Mouse (Mus musculus): ENCODE data around the gene Ttc27.

Ttc27 gene

DNA sequence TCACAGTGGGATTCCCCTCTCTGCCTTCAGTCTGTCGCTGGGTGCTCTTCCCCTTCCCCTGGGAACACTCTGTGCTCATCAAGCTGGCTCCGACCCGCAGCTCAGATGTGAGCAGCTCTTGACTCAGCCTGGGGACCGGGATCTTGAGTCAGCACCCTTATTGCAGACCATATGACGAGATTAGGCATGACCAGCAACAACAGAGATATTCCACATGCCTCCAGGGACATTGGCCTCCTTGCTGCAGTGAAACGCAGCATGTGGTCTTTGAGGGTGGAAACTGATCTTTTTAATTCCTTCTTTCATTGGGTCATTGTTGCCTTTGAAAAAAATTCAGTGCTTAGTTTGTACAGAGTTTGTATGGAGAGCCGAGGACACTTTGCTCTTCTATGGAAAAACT is 169.5 kb downstream of the Ttc27 start:
- DNase-seq (ENCODE audit: low spot score): no peak

DNA sequence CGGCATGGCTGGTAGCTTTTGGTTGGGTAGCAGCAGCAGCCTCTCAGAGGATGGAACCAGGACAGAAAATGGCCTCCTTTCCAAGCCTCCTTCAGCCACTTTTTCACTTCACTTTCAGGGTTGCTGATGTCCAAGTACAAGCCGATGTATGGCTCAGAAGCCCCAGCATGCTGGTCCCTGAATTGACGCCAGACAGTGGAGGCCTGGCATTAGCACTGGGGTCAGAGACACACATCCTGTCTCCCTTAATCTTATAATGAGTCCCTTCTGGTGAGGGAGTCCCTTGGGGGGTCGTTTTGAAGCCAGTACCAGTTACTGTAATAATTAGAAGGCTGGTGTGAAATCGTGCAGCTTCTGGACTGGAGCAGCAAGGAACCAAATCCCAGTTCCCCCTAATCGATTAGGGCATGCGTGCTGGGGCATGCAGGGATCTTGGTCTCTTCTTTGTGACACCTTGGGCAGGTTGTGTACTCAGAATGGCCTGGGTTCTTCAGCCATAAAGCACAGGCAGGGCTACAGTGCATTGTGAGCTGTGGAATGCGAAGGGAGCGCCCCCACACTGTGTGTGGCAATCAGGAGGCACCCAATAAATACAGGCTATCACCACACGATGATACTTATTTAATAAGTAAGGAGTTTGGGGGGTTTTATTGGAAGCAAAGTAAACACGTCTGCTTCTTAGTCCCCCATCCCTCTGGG is 171.5 kb downstream of the Ttc27 start:
- DNase-seq (ENCODE audit: low spot score): no peak

DNA sequence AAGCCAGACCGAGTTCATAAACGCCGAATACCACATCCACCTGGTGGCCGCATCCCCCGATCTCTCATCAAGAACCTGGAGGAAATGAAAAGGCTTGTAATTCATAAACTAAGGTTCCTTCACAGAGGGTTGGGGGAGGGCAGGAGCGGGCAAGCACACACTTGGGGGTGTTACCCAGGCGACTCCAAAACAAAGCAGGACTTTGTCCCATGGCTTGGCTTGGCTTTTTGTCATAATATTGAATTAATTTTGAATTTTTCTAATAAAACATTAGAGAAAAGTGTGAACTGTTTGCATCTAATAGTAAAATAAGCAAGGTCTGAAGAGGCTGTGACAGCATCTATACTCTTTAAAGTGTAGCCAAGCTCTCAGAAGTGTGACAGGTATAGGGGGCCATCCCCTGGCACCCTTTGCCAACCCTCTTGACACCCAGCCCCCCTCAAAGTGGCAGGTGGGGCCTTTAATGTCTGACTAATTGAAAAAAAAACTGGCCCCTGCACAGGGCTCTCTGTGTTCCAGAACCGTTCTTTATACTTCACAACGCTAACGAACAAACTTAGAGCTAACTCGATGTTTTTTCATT is 172.1 kb downstream of the Ttc27 start:
- no peak for DNase-seq (ENCODE audit: low spot score)

DNA sequence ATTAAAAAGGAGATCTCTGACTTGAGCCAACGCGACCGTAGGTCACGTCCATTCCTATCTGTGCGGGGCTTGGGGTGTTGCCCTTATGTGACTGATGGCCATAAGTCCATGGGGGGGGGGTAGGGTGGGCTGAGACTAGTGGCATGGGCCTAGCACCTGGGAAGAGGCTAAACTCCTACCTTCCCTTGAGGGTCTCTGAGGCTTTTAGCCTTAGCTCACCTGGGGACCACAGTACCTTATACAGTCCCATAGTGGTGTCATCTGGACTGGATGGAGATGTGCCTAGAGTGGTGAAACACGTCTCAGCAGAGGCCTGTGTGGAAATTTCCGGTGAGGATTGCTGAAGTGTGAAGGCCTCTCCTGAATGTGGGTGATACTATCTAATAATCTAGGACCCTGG is 184.9 kb downstream of the Ttc27 start:
- no peak for DNase-seq (ENCODE audit: low spot score)

DNA sequence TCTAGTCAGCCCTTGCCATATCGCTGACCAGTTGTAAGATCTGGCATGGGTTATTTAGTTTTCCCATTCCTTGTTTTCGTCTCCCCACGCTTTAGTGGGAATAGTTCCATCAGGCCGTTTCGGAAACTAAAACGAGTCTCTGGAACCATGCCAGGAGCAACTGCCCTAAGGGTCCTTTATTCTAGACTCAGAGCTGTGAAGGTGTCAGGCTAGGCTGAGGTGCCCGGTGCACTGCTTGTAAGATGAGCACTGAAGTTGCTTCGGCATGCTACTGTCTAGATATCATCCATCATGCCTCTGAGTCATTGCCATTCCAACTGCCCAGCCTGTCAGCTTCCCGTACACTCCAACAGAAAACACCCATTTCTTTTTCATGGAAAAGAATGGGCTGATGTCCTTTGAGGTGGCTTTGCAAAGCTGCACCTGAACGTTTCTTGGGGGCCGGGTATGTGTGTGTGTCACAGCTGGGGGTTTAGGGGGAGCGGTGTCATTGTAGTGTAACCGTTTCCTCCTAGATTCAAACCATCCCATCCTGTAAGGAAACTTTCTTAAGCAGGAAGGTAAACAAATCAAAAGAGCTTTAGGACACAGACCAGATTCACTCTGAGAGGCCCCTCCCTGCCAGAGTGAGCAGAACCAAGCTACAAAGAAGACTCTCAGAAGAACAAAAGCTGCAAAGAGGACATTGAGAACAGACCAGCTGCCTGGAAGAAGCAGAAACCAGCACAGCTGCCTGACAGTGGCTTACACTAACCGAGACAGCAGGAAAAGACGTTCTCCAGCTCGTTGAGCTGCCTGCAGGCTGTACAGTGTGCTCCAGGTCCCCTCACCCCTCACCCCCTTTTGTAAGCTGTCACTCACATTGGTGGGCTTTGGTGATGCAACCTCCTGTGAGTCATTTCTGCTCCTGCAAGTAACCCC is 186.1 kb downstream of the Ttc27 start:
- DNase-seq (ENCODE audit: low spot score): no peak

DNA sequence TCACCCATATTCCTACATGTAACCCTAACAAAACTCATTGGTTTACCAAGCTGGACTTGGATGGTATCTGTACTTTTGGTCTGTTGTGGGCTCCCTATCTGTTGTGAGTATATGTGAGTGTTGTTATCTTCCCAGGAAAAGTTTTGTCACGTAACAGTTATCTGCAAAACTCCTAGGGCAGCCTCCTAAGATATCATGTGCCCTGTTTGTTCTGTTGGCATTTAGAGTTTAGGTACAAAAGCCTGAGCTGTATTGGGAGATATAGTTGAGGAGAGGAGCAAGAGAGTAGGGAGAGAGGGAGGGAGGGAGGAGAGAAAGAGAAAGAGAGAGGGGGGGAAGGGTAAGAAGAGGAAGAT is 186.8 kb downstream of the Ttc27 start:
- DNase-seq (ENCODE audit: low spot score): no peak

DNA sequence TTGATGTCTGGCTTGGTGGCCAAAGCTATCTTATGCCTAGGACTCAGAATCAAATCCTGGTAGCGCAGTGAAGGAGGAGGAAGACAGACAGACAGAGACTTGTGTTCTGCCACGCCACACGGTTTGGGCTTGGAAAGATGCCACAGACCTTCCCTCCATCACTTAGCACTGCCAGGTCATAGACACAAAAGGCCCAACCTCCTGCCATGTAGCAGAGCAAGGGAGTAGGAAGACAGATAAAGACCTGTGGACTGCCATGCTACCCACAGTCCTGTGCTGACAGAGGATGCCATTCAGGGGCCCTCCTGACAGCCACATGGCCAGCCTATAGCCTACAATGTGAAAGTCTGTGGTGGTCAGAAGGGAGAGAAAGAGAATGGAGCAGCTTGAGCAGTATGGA is 187.4 kb downstream of the Ttc27 start:
- DNase-seq (ENCODE audit: low spot score): no peak

DNA sequence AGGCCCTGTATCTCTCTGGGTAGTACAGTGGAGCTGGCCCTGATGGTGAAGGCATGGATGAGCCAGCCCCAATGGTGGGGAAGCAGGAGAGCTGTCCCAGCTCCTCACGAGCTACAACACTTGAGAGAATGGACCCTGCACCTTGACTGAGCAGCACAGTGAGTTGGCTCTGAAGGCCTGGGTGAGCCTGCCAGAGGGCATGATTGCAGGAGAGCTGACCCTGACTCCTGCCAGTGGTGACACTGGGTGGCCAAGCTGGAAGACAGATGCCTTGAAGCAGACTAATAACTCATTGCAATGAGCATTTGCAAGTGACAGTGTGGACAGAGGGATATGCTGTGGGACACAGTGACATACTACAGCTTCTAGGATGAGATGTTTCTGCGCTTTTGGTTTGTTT is 195.5 kb downstream of the Ttc27 start:
- DNase-seq (ENCODE audit: low spot score): no peak

Measured in urinary bladder, postnatal 10 days (tissue).